Mouse (Mus musculus) heart, embryonic 15.5 days (tissue): ENCODE results near the gene Trim52. TPM values are rescaled to one million over a fixed set of nuclear protein-coding genes. Genes with fewer than 3 reads are reported as not detected.
A peak's percentile ranks its signal among the peaks of the same experiment; 100 is the strongest.

ENCODE experiments used
- ATAC-seq: fragments of 200-750 bp; cut with Nextera tagmentation; replicated peaks from 2 replicates; pipeline ENCODE4 v1.8.0; 2017; ENCODE audit warnings: low read depth, moderate TSS enrichment; ENCODE audit not compliant: insufficient number of reproducible peaks, insufficient read depth, low FRiP score
- H3K27ac ChIP-seq: fragments of 300-500 bp; sonication (generic); 2 replicates; pipeline ENCODE4 v1.5.1; 2015; ENCODE audit warnings: mild to moderate bottlenecking, inconsistent platforms
- H3K27me3 ChIP-seq: fragments of 300-500 bp; sonication (generic); 2 replicates; pipeline ENCODE4 v1.6.1; 2015; ENCODE audit warnings: inconsistent platforms
- H3K36me3 ChIP-seq: fragments of 300-500 bp; sonication (generic); 2 replicates; pipeline ENCODE4 v1.6.1; 2015; ENCODE audit warnings: mild to moderate bottlenecking, inconsistent platforms
- H3K4me1 ChIP-seq: fragments of 300-500 bp; sonication (generic); replicated peaks from 2 replicates; pipeline ENCODE4 v1.6.1; 2015; ENCODE audit warnings: inconsistent platforms
- H3K4me2 ChIP-seq: fragments of 300-500 bp; sonication (generic); 2 replicates; pipeline ENCODE4 v1.6.1; 2015; ENCODE audit warnings: inconsistent platforms, mild to moderate bottlenecking, moderate library complexity
- H3K4me3 ChIP-seq: fragments of 300-500 bp; sonication (generic); 2 replicates; pipeline ENCODE4 v1.5.1; 2015; ENCODE audit warnings: mild to moderate bottlenecking, inconsistent platforms
- H3K9ac ChIP-seq: fragments of 300-500 bp; sonication (generic); 2 replicates; pipeline ENCODE4 v1.6.1; 2015; ENCODE audit warnings: mild to moderate bottlenecking, inconsistent platforms
- H3K9me3 ChIP-seq: fragments of 300-500 bp; sonication (generic); replicated peaks from 2 replicates; pipeline ENCODE4 v1.6.1; 2016; ENCODE audit warnings: inconsistent platforms
- WGBS: fragments of 180-500 bp; shearing (Covaris S2); methylation state at CpG from one replicate; pipeline ENCODE4 v1.1.7; 2015; ENCODE audit warnings: mixed read lengths; 5-methylcytosine and 5-hydroxymethylcytosine counted together
- polyA plus RNA-seq: library from polyadenylated mRNA; unstranded; fragments of >200 nt; fragmentation: Nextera tagmentation; extraction: Ambion mirVana; gene quantifications from 2 replicates; pipeline ENCODE4 v1.2.1, GENCODE M21; 2015

The Trim52 gene
- not detected in 2 replicates for polyA plus RNA-seq

- WGBS: 92% methylated on average over 21 of the region's 21 CpGs
- Histone ChIP-seq H3K36me3 (no peaks in the 10 kb centered on the region), H3K9ac (no peak within 1 kb of the TSS), H3K27me3 (no peaks in the 10 kb centered on the region), H3K4me2 (no peak within 1 kb of the TSS), H3K27ac (no peak within 1 kb of the TSS), H3K4me3 (no peak within 1 kb of the TSS), H3K9me3 (no peaks in the 10 kb centered on the region), H3K4me1 (no peaks in the 10 kb centered on the region)
- peak; percentile 53; the same call in 1 of the 2 replicates for ATAC-seq
These were observed at the start of gene Trim52 for GRCm38 (mm10) chr14:106105980-106106379. Gene Trim52 (plus strand): TSS chr14:106106198.

- H3K4me1 ChIP-seq: no peaks in the 10 kb centered on the region
- no peak for ATAC-seq
- no peak overlapping the region for H3K9ac ChIP-seq
- H3K27me3 ChIP-seq: no peaks in the 10 kb centered on the region
- H3K9me3 ChIP-seq: no peaks in the 10 kb centered on the region
- no peak overlapping the region for H3K4me2 ChIP-seq
- no peaks in the 10 kb centered on the region for H3K36me3 ChIP-seq
- 71% methylated on average over 1 of the region's 1 CpGs for WGBS
- H3K4me3 ChIP-seq: no peak overlapping the region
- no peak overlapping the region for H3K27ac ChIP-seq
These were observed 33.4 kb upstream of the Trim52 start for GRCm38 (mm10) chr14:106072608-106073007.

GRCm38 (mm10) chr14:106075181-106076064, 30.6 kb upstream of the Trim52 start:
- 61% methylated on average over 3 of the region's 3 CpGs for WGBS
- Histone ChIP-seq H3K9me3 (no peaks in the 10 kb centered on the region), H3K36me3 (no peaks in the 10 kb centered on the region), H3K4me3 (no peak overlapping the region), H3K27ac (no peak overlapping the region), H3K9ac (no peak overlapping the region), H3K4me1 (no peaks in the 10 kb centered on the region), H3K4me2 (no peak overlapping the region), H3K27me3 (no peaks in the 10 kb centered on the region)
- no peak for ATAC-seq

- no peak for ATAC-seq
- Histone ChIP-seq H3K9me3 (no peaks in the 10 kb centered on the region), H3K4me3 (no peak overlapping the region), H3K9ac (no peak overlapping the region), H3K36me3 (no peaks in the 10 kb centered on the region), H3K4me2 (peak overlapping the region; percentile 23; the same call in 1 of the 2 replicates), H3K27me3 (no peaks in the 10 kb centered on the region), H3K4me1 (no peaks in the 10 kb centered on the region), H3K27ac (no peak overlapping the region)
- WGBS: 55% methylated on average over 13 of the region's 13 CpGs
These were observed 17.4 kb upstream of the Trim52 start for GRCm38 (mm10) chr14:106088480-106089037.

GRCm38 (mm10) chr14:106096816-106097215, 9.2 kb upstream of the Trim52 start:
- no peaks in the 10 kb centered on the region for H3K4me1 ChIP-seq
- WGBS: 89% methylated on average over 4 of the region's 4 CpGs
- H3K27ac ChIP-seq: no peak overlapping the region
- H3K36me3 ChIP-seq: no peaks in the 10 kb centered on the region
- no peak for ATAC-seq
- H3K9me3 ChIP-seq: no peaks in the 10 kb centered on the region
- H3K4me3 ChIP-seq: no peak overlapping the region
- H3K4me2 ChIP-seq: no peak overlapping the region
- H3K27me3 ChIP-seq: no peaks in the 10 kb centered on the region
- H3K9ac ChIP-seq: no peak overlapping the region

- H3K4me1 ChIP-seq: no peaks in the 10 kb centered on the region
- no peak for ATAC-seq
- no peak overlapping the region for H3K4me2 ChIP-seq
- H3K9me3 ChIP-seq: no peaks in the 10 kb centered on the region
- H3K9ac ChIP-seq: no peak overlapping the region
- H3K4me3 ChIP-seq: no peak overlapping the region
- no peaks in the 10 kb centered on the region for H3K27me3 ChIP-seq
- WGBS: 87% methylated on average over 14 of the region's 14 CpGs
- H3K27ac ChIP-seq: no peak overlapping the region
- no peaks in the 10 kb centered on the region for H3K36me3 ChIP-seq
These were observed 5.1 kb upstream of the Trim52 start for GRCm38 (mm10) chr14:106100858-106101257.

- WGBS: 99% methylated on average over 22 of the region's 22 CpGs
- ATAC-seq: no peak
- no peak overlapping the region for H3K27ac ChIP-seq
- no peak overlapping the region for H3K9ac ChIP-seq
- no peak overlapping the region for H3K4me2 ChIP-seq
- no peak overlapping the region for H3K4me3 ChIP-seq
- H3K9me3 ChIP-seq: no peaks in the 10 kb centered on the region
- H3K27me3 ChIP-seq: no peaks in the 10 kb centered on the region
- no peaks in the 10 kb centered on the region for H3K36me3 ChIP-seq
- H3K4me1 ChIP-seq: no peaks in the 10 kb centered on the region
These were observed 427 bp downstream of the Trim52 start for GRCm38 (mm10) chr14:106106425-106106824.

GRCm38 (mm10) chr14:106119371-106119770, 13.4 kb downstream of the Trim52 start:
- no peak for ATAC-seq
- Histone ChIP-seq H3K27ac (no peak overlapping the region), H3K4me1 (no peaks in the 10 kb centered on the region), H3K9me3 (no peaks in the 10 kb centered on the region), H3K4me2 (no peak overlapping the region), H3K4me3 (no peak overlapping the region), H3K27me3 (no peaks in the 10 kb centered on the region), H3K36me3 (no peaks in the 10 kb centered on the region), H3K9ac (no peak overlapping the region)
- 48% methylated on average over 2 of the region's 2 CpGs for WGBS

- Histone ChIP-seq H3K4me2 (no peak overlapping the region), H3K4me1 (no peaks in the 10 kb centered on the region), H3K9me3 (peaks cover 4% of the 10 kb centered on the region), H3K4me3 (no peak overlapping the region), H3K9ac (no peak overlapping the region), H3K27me3 (no peaks in the 10 kb centered on the region), H3K27ac (no peak overlapping the region), H3K36me3 (no peaks in the 10 kb centered on the region)
- no peak for ATAC-seq
These were observed 30.3 kb downstream of the Trim52 start for GRCm38 (mm10) chr14:106136272-106136671.

- no peak for ATAC-seq
- no peaks in the 10 kb centered on the region for H3K36me3 ChIP-seq
- no peak overlapping the region for H3K4me3 ChIP-seq
- no peaks in the 10 kb centered on the region for H3K27me3 ChIP-seq
- H3K4me2 ChIP-seq: no peak overlapping the region
- no peak overlapping the region for H3K9ac ChIP-seq
- no peaks in the 10 kb centered on the region for H3K4me1 ChIP-seq
- H3K27ac ChIP-seq: no peak overlapping the region
- H3K9me3 ChIP-seq: no peaks in the 10 kb centered on the region
- 48% methylated on average over 2 of the region's 2 CpGs for WGBS
These were observed 45.2 kb downstream of the Trim52 start for GRCm38 (mm10) chr14:106151188-106151587.

GRCm38 (mm10) chr14:106154879-106155576, 49.0 kb downstream of the Trim52 start:
- no peaks in the 10 kb centered on the region for H3K27me3 ChIP-seq
- no peaks in the 10 kb centered on the region for H3K9me3 ChIP-seq
- no peak overlapping the region for H3K4me3 ChIP-seq
- no peaks in the 10 kb centered on the region for H3K36me3 ChIP-seq
- 76% methylated on average over 7 of the region's 7 CpGs for WGBS
- no peak overlapping the region for H3K27ac ChIP-seq
- no peak overlapping the region for H3K9ac ChIP-seq
- H3K4me2 ChIP-seq: no peak overlapping the region
- ATAC-seq: no peak
- H3K4me1 ChIP-seq: no peaks in the 10 kb centered on the region
